Mouse (Mus musculus): ENCODE data around the gene Amz2.

GRCm38 (mm10) chr11:109468133-109468532 lies 42.4 kb downstream of the Amz2 start:
- no peak for TF ChIP-seq CTCF (IDR thresholded peaks at IDR 0.05)
- no peak for TF ChIP-seq EP300 (IDR thresholded peaks at IDR 0.05; ENCODE audit: insufficient read depth, low read depth, low read length)
- no peak for TF ChIP-seq POLR2A (IDR thresholded peaks at IDR 0.05; ENCODE audit: insufficient read depth, low read depth, low read length)

All from heart, adult 2 months (tissue).